Mouse (Mus musculus) spleen, adult 2 months (tissue): ENCODE data around the gene Antxr2. TPM values are rescaled to one million over a fixed set of nuclear protein-coding genes. Genes with fewer than 3 reads are reported as not detected.

ENCODE experiments used
- DNase-seq, 2 experiments: peaks; one replicate each; pipeline versions ENCODE4 v3.0.0 to v3.0.0-alpha.2; 2012 to 2021; ENCODE audit warnings: low spot score in 2 of 2, low read depth in 1 of 2
- H3K27ac ChIP-seq: fragments of 200-500 bp; 2 replicates; pipeline ENCODE4 v1.5.1; 2012; ENCODE audit warnings: low read length, inconsistent platforms; ENCODE audit not compliant: insufficient read depth
- H3K27me3 ChIP-seq: fragments of 200-500 bp; 2 replicates; pipeline ENCODE4 v1.6.1; 2012; ENCODE audit warnings: mild to moderate bottlenecking, moderate library complexity, low read length, inconsistent platforms; ENCODE audit not compliant: control insufficient read depth, insufficient read depth
- H3K36me3 ChIP-seq: fragments of 200-500 bp; 2 replicates; pipeline ENCODE4 v1.6.1; 2012; ENCODE audit warnings: mild to moderate bottlenecking, low read length, inconsistent platforms; ENCODE audit not compliant: control insufficient read depth, insufficient read depth
- H3K4me1 ChIP-seq: fragments of 200-500 bp; 2 replicates; pipeline ENCODE4 v1.6.1; 2011; ENCODE audit warnings: inconsistent platforms; ENCODE audit not compliant: control insufficient read depth, insufficient read depth, insufficient read length
- H3K4me3 ChIP-seq: fragments of 200-500 bp; 2 replicates; pipeline ENCODE4 v1.5.1; 2011; ENCODE audit warnings: mild to moderate bottlenecking, inconsistent platforms; ENCODE audit not compliant: insufficient read depth, insufficient read length; ENCODE audit errors: extremely low read depth
- CTCF ChIP-seq: fragments of 200-500 bp; IDR thresholded peaks from 2 replicates; pipeline ENCODE4 v1.5.1; 2011; ENCODE audit warnings: mild to moderate bottlenecking, inconsistent platforms; ENCODE audit not compliant: insufficient read depth, insufficient read length, insufficient replicate concordance; ENCODE audit errors: extremely low read depth
- POLR2A ChIP-seq: fragments of 200-500 bp; IDR thresholded peaks from 2 replicates; pipeline ENCODE4 v1.6.1; 2011; ENCODE audit warnings: low read depth, low read length, inconsistent platforms
- WGBS: fragments of 180-500 bp; shearing (Covaris S2); methylation state at CpG from one replicate; pipeline ENCODE4 v1.1.7; 2018; 5-methylcytosine and 5-hydroxymethylcytosine counted together
- polyA plus RNA-seq: library from polyadenylated mRNA; depleted of rRNA; stranded (reverse); fragments of >200 nt; gene quantifications from 2 replicates; pipeline ENCODE4 v1.2.3, GENCODE M21; 2012

Gene Antxr2
- polyA plus RNA-seq, 1 experiment, result 2.4 TPM

DNA sequence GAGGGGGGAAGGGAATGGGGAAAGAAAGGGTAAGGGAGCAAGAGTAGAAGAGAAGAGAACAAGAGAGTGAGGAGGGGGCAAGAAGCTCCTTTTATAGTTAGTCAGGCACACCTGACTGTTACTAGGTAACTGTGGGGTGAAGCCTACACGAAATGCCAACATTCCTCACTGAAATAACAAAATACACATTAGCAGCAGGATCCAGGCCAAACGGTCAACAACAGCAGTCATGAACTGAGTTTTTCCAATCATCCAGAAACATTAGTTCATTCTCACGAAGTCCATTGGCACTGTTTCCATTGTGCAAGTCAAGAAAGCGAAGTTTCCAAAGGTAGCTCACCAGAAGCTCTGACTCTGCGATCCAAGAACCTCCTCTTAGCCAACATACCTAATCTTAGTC, 63.8 kb downstream of the Antxr2 start:
- H3K36me3 ChIP-seq, result no peaks in the 10 kb centered on the region
- WGBS, result 89% methylated on average over 5 of the region's 5 CpGs
- no peak overlapping the region for H3K27ac ChIP-seq
- no peak for DNase-seq
- H3K4me3 ChIP-seq, result no peak overlapping the region
- TF ChIP-seq POLR2A (no peak), CTCF (no peak)
- H3K4me1 ChIP-seq, result no peaks in the 10 kb centered on the region
- no peaks in the 10 kb centered on the region for H3K27me3 ChIP-seq

DNA sequence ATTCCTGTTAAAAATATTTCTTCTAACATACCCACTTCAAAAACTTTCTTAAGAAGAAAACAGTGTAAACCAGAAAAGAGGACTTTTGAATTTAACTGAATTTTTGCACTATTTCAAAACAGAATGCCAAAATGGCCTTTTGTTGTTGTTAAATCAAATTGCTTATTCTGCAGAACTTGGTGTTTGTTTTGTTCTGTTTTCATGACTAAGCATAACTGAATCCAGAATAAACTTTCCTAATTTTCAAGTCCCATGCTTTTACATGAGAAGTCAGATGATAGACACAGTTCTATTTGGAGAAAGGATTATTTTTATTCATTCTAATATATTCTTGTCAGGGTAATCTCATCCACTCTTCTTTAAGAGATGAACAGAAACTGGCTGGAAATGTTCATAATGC, 64.7 kb downstream of the Antxr2 start:
- DNase-seq, result no peak
- H3K27ac ChIP-seq, result no peak overlapping the region
- no peaks in the 10 kb centered on the region for H3K36me3 ChIP-seq
- TF ChIP-seq POLR2A (no peak), CTCF (no peak)
- no peaks in the 10 kb centered on the region for H3K27me3 ChIP-seq
- H3K4me1 ChIP-seq, result no peaks in the 10 kb centered on the region
- no peak overlapping the region for H3K4me3 ChIP-seq

DNA sequence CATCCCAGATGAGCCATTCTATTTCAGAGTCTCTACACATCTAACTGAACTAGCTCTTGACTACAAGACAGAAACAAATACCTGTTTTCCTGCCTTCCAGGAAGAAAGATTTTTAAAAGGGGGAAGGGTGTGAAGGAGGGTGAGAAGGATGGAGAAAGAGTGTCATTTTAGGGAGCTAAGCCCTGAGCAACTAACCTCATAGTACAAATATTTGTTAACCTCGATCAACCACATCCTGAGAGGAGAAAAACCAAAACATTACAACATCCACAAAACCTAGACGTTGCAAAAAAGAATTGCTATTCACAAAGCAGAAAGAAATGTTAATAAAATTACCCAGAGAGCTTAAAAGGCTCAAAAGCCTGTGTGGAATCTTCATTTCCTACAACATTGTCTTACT, 66.4 kb downstream of the Antxr2 start:
- no peaks in the 10 kb centered on the region for H3K4me1 ChIP-seq
- H3K27me3 ChIP-seq, result no peaks in the 10 kb centered on the region
- no peak overlapping the region for H3K27ac ChIP-seq
- H3K36me3 ChIP-seq, result no peaks in the 10 kb centered on the region
- 49% methylated on average over 2 of the region's 2 CpGs for WGBS
- DNase-seq, result no peak
- H3K4me3 ChIP-seq, result no peak overlapping the region
- TF ChIP-seq POLR2A, result no peak

DNA sequence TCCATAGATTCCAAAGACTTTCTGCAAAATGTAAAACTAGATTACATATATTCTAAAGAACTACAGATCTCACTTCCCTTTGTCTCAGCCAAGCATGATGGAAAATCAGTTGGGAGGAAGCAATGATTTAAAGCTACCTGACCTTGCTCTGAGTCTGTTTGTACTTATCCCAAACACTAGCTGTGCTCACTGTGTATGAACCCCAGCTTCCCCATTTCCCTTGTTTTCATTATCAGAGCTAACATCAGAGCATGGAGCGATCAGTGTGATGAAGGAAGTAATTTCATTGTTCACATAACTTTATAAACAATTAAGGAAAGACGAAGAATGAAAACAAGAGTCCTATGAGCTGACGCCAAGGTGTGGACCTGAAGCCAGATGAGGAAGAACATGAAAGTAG, 68.3 kb downstream of the Antxr2 start:
- Histone ChIP-seq H3K27ac (no peak overlapping the region), H3K36me3 (no peaks in the 10 kb centered on the region), H3K27me3 (no peaks in the 10 kb centered on the region), H3K4me1 (no peaks in the 10 kb centered on the region), H3K4me3 (no peak overlapping the region)
- TF ChIP-seq CTCF (no peak), POLR2A (no peak)
- WGBS, result 92% methylated on average over 3 of the region's 3 CpGs
- DNase-seq, result no peak

DNA sequence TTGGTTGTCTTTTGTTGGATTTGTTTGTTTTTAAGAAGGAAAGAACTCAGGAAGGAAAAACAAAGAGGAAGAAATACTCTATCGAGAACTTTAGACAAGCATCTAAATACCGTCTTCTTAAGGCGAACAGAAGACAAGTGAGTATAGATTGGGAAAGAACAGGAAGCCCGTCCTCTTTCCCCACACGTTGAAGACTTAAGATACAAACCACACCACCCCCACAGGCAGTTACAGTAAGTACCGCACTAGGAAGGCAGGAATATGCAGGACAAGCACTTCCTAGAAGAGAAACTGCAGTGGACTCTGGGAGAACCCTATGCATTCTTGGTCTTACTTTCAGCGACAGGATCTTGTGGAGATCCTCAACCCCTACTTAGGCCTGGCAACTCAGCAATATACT, 69.1 kb downstream of the Antxr2 start:
- no peaks in the 10 kb centered on the region for H3K36me3 ChIP-seq
- TF ChIP-seq CTCF (no peak), POLR2A (no peak)
- H3K4me1 ChIP-seq, result no peaks in the 10 kb centered on the region
- no peaks in the 10 kb centered on the region for H3K27me3 ChIP-seq
- 72% methylated on average over 7 of the region's 7 CpGs for WGBS
- H3K27ac ChIP-seq, result no peak overlapping the region
- no peak overlapping the region for H3K4me3 ChIP-seq
- DNase-seq, result no peak

DNA sequence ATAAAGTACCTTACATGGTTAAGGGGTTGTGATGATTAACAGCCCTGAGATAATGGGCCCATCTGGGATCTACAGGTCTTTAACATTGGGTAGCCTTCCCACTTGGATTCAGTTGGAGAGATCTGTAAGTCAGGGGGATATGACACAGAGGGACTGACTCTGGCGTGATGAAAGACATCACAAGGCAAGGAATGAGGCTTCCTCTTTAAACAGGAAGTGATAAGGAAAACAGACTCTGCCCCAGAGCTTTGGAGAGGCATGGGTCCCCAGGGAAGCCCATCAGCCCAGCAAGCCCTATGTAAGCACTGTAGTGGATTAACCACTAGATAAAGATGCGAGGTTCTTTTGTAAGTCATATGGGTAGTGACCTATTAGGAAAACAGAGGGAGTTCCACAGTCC, 71.2 kb downstream of the Antxr2 start:
- no peak for TF ChIP-seq CTCF
- TF ChIP-seq POLR2A, result no peak
- no peak for DNase-seq
- Histone ChIP-seq H3K27me3 (no peaks in the 10 kb centered on the region), H3K4me3 (no peak overlapping the region), H3K36me3 (no peaks in the 10 kb centered on the region), H3K4me1 (no peaks in the 10 kb centered on the region), H3K27ac (no peak overlapping the region)
- 48% methylated on average over 2 of the region's 2 CpGs for WGBS

DNA sequence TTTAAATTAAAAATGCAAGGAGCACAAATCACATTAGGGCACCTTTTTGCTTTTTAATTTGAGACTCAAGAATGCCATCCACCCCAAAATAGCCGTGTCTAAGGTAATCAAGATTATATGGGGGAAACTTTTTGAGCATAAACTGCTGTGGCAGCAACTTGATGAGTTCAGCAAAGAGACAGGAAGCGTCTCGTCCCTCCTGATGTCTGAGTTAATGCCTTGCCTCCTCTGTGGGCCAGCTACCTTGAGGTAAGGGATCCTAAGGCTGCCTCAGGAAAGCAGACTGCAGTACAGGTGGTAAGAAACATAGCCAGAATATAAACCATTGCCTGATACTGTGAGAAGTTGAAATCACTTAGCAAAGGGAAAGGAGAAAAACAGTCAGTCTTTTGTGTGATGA, 71.8 kb downstream of the Antxr2 start:
- Histone ChIP-seq H3K27me3 (no peaks in the 10 kb centered on the region), H3K27ac (no peak overlapping the region), H3K4me1 (no peaks in the 10 kb centered on the region), H3K36me3 (no peaks in the 10 kb centered on the region), H3K4me3 (no peak overlapping the region)
- no peak for DNase-seq
- no peak for TF ChIP-seq CTCF
- TF ChIP-seq POLR2A, result no peak
- WGBS, result 84% methylated on average over 3 of the region's 3 CpGs
